Mouse (Mus musculus): ENCODE results near the gene Fance. TPM values are rescaled to one million over a fixed set of nuclear protein-coding genes. Genes with fewer than 3 reads are reported as not detected.

Fance gene
- total and polyA plus RNA-seq, 2 experiments from 2014 or later = 13.8 to 14.1 TPM

DNA sequence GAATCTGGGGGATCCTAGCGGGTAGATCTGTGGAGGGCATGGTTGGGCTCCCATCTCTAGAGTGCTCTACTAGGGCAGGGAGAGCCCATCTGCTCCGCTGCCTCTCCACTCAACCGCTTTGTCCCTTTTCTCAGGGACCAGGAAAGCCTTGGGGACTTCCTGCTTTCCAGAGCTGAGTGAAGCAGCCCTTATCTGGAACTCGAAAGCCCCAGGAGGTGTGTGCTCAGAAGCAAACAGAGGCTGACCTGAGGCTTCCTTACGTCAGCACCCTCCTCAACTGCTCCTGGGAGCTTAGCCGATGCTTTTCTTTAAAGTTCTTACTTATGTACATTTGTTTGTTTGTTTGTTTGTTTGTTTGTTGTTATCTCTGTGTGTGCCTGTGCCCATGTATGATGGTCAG lies 40.5 kb upstream of the Fance start:
- no peaks in the 10 kb centered on the region for H3K27me3 ChIP-seq (ENCODE audit: control insufficient read depth, insufficient read depth, low read length)
- H3K9me3 ChIP-seq (replicated peaks; ENCODE audit: control insufficient read depth, low read length) = no peaks in the 10 kb centered on the region
- no peak for DNase-seq (ENCODE audit: low spot score)
- no peak overlapping the region for H3K4me3 ChIP-seq (ENCODE audit: low read depth, low read length)
- 55% methylated on average over 6 of the region's 6 CpGs for WGBS
- H3K4me1 ChIP-seq (ENCODE audit: control insufficient read depth, insufficient read depth) = peaks cover 4% of the 10 kb centered on the region; the same call in 1 of the 2 replicates
- no peak for ATAC-seq (ENCODE audit: insufficient read depth, low read depth)
- no peaks in the 10 kb centered on the region for H3K36me3 ChIP-seq (replicated peaks; ENCODE audit: control insufficient read depth, insufficient read depth, low read length)
- H3K27ac ChIP-seq (ENCODE audit: low read depth) = no peak overlapping the region
- H3K4me2 ChIP-seq (ENCODE audit: low read depth, low read length) = no peak overlapping the region
- no peak overlapping the region for H3K9ac ChIP-seq (replicated peaks; ENCODE audit: low read depth, low read length)
- no peak for TF ChIP-seq CTCF (IDR thresholded peaks at IDR 0.05; ENCODE audit: low read depth)
- no peak for TF ChIP-seq EP300 (IDR thresholded peaks at IDR 0.05; ENCODE audit: low read depth)

DNA sequence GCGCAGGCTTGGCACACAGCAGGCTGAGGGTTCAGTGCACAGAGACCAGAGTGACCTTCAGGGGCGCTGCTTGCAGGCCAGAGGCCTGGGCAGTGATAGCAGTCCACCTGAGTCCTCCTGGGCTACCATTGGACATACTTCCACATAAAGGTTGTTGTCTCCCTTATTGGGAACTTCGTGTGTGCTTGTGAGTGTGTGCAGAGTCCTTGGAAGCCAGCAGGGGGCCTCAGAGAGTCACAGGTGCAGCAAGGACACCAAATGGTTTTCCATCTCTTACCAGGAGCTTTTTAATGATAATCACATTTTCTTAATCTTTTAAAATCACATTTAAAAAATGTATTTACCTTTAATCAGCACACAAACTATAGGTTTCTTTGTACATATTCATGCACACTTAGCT lies 38.6 kb upstream of the Fance start:
- Histone ChIP-seq H3K9ac (replicated peaks; ENCODE audit: low read depth, low read length) (no peak overlapping the region), H3K4me1 (ENCODE audit: control insufficient read depth, insufficient read depth) (peaks cover 11% of the 10 kb centered on the region), H3K9me3 (replicated peaks; ENCODE audit: control insufficient read depth, low read length) (no peaks in the 10 kb centered on the region), H3K36me3 (replicated peaks; ENCODE audit: control insufficient read depth, insufficient read depth, low read length) (no peaks in the 10 kb centered on the region), H3K27ac (ENCODE audit: low read depth) (no peak overlapping the region), H3K4me3 (ENCODE audit: low read depth, low read length) (no peak overlapping the region), H3K4me2 (ENCODE audit: low read depth, low read length) (no peak overlapping the region), H3K27me3 (ENCODE audit: control insufficient read depth, insufficient read depth, low read length) (no peaks in the 10 kb centered on the region)
- no peak for ATAC-seq (ENCODE audit: insufficient read depth, low read depth)
- TF ChIP-seq EP300 (IDR thresholded peaks at IDR 0.05; ENCODE audit: low read depth) = no peak
- TF ChIP-seq CTCF (IDR thresholded peaks at IDR 0.05; ENCODE audit: low read depth) = peak; percentile 27
- no peak for DNase-seq (ENCODE audit: low spot score)
- 79% methylated on average over 3 of the region's 3 CpGs for WGBS

- WGBS = 87% methylated on average over 14 of the region's 14 CpGs
- no peak overlapping the region for H3K27ac ChIP-seq (ENCODE audit: low read depth)
- H3K36me3 ChIP-seq (replicated peaks; ENCODE audit: control insufficient read depth, insufficient read depth, low read length) = no peaks in the 10 kb centered on the region
- H3K4me2 ChIP-seq (ENCODE audit: low read depth, low read length) = no peak overlapping the region
- TF ChIP-seq EP300 (IDR thresholded peaks at IDR 0.05; ENCODE audit: low read depth) (no peak), CTCF (IDR thresholded peaks at IDR 0.05; ENCODE audit: low read depth) (no peak)
- DNase-seq (ENCODE audit: low spot score) = no peak
- H3K4me3 ChIP-seq (ENCODE audit: low read depth, low read length) = no peak overlapping the region
- peaks cover 24% of the 10 kb centered on the region for H3K4me1 ChIP-seq (ENCODE audit: control insufficient read depth, insufficient read depth)
- no peak overlapping the region for H3K9ac ChIP-seq (replicated peaks; ENCODE audit: low read depth, low read length)
- H3K9me3 ChIP-seq (replicated peaks; ENCODE audit: control insufficient read depth, low read length) = no peaks in the 10 kb centered on the region
- no peaks in the 10 kb centered on the region for H3K27me3 ChIP-seq (ENCODE audit: control insufficient read depth, insufficient read depth, low read length)
- ATAC-seq (ENCODE audit: insufficient read depth, low read depth) = no peak
These were observed 36.1 kb upstream of the Fance start for GRCm38 (mm10) chr17:28277226-28277625.

DNA sequence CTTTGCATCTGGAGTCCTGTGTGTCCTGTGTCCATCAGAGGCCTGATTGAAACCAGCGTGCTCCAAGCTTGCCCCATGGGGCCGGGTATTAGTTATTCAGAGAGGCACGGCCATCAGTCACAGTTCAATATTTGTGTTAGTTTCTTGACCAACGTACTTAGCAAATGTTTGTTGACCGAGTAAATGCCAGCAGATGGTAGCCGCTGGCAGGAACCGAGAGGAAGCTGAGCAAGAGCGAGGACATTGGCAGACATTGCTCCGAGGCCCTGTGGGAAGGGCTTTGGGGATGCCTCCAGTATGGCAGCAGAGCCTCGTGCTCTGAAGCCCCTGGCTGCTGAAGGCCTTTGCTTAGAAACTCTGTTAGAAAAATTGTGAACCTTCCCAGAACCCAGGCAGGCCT lies 35.6 kb upstream of the Fance start:
- DNase-seq (ENCODE audit: low spot score) (no peak), ATAC-seq (ENCODE audit: insufficient read depth, low read depth) (no peak)
- WGBS = 84% methylated on average over 10 of the region's 10 CpGs
- TF ChIP-seq EP300 (IDR thresholded peaks at IDR 0.05; ENCODE audit: low read depth) (no peak), CTCF (IDR thresholded peaks at IDR 0.05; ENCODE audit: low read depth) (no peak)
- Histone ChIP-seq H3K4me3 (ENCODE audit: low read depth, low read length) (no peak overlapping the region), H3K9me3 (replicated peaks; ENCODE audit: control insufficient read depth, low read length) (no peaks in the 10 kb centered on the region), H3K9ac (replicated peaks; ENCODE audit: low read depth, low read length) (no peak overlapping the region), H3K36me3 (replicated peaks; ENCODE audit: control insufficient read depth, insufficient read depth, low read length) (no peaks in the 10 kb centered on the region), H3K27me3 (ENCODE audit: control insufficient read depth, insufficient read depth, low read length) (no peaks in the 10 kb centered on the region), H3K27ac (ENCODE audit: low read depth) (no peak overlapping the region), H3K4me2 (ENCODE audit: low read depth, low read length) (no peak overlapping the region), H3K4me1 (ENCODE audit: control insufficient read depth, insufficient read depth) (peaks cover 22% of the 10 kb centered on the region)

DNA sequence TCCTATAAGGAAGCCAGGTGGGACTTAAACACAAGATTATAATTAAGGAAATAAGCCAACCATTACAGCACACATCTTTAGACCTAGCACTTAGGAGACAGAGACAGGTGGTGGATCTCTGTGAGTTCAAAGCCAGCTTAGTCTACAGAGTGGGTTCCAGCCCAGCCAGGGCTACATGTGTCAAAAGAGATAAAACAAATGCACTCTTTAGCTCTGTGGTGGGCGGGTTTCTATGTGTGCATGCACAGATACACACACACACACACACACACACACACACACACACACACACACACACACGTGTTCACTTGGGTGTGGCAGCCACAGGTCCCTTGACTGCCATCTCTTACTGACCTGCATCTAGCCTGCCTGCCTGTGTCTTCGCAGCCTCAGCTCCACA lies 35.2 kb upstream of the Fance start:
- Histone ChIP-seq H3K9me3 (replicated peaks; ENCODE audit: control insufficient read depth, low read length) (no peaks in the 10 kb centered on the region), H3K36me3 (replicated peaks; ENCODE audit: control insufficient read depth, insufficient read depth, low read length) (no peaks in the 10 kb centered on the region), H3K4me3 (ENCODE audit: low read depth, low read length) (no peak overlapping the region), H3K27ac (ENCODE audit: low read depth) (no peak overlapping the region), H3K9ac (replicated peaks; ENCODE audit: low read depth, low read length) (no peak overlapping the region), H3K27me3 (ENCODE audit: control insufficient read depth, insufficient read depth, low read length) (no peaks in the 10 kb centered on the region), H3K4me2 (ENCODE audit: low read depth, low read length) (no peak overlapping the region), H3K4me1 (ENCODE audit: control insufficient read depth, insufficient read depth) (peaks cover 20% of the 10 kb centered on the region)
- no peak for TF ChIP-seq CTCF (IDR thresholded peaks at IDR 0.05; ENCODE audit: low read depth)
- TF ChIP-seq EP300 (IDR thresholded peaks at IDR 0.05; ENCODE audit: low read depth) = no peak
- ATAC-seq (ENCODE audit: insufficient read depth, low read depth) (no peak), DNase-seq (ENCODE audit: low spot score) (no peak)
- 91% methylated on average over 3 of the region's 3 CpGs for WGBS

DNA sequence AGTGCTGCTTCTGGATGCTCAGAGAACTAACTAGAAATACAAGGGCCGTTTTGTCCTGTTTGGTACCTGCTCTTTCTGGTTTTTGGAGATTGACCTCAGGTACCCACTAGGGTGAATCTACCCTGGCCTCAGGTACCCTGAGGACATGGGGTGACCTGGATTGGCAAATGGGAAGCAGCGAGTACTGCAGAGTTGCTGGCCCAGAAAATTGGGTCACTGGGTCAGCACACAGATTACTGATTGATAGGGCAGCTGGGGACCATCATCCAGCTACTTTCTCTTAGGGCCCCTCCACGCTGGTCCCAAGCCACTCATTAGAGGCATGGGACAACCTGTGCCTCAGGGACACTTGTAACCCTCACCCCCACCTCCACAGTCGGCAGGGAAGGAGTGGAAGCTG lies 34.1 kb upstream of the Fance start:
- Histone ChIP-seq H3K9me3 (replicated peaks; ENCODE audit: control insufficient read depth, low read length) (no peaks in the 10 kb centered on the region), H3K4me3 (ENCODE audit: low read depth, low read length) (no peak overlapping the region), H3K4me2 (ENCODE audit: low read depth, low read length) (no peak overlapping the region), H3K27me3 (ENCODE audit: control insufficient read depth, insufficient read depth, low read length) (no peaks in the 10 kb centered on the region), H3K4me1 (ENCODE audit: control insufficient read depth, insufficient read depth) (peaks cover 20% of the 10 kb centered on the region), H3K36me3 (replicated peaks; ENCODE audit: control insufficient read depth, insufficient read depth, low read length) (no peaks in the 10 kb centered on the region), H3K27ac (ENCODE audit: low read depth) (no peak overlapping the region), H3K9ac (replicated peaks; ENCODE audit: low read depth, low read length) (no peak overlapping the region)
- WGBS = 68% methylated on average over 4 of the region's 4 CpGs
- no peak for DNase-seq (ENCODE audit: low spot score)
- TF ChIP-seq EP300 (IDR thresholded peaks at IDR 0.05; ENCODE audit: low read depth) = no peak
- TF ChIP-seq CTCF (IDR thresholded peaks at IDR 0.05; ENCODE audit: low read depth) = no peak
- no peak for ATAC-seq (ENCODE audit: insufficient read depth, low read depth)
